Mouse (Mus musculus): ENCODE measurements around the gene Pxn.
"Not testable (repeated sequence)": the region's sequence is repeated elsewhere in the genome, so short reads cannot be mapped to it uniquely, and the experiment has no call there.

Pxn gene

DNA sequence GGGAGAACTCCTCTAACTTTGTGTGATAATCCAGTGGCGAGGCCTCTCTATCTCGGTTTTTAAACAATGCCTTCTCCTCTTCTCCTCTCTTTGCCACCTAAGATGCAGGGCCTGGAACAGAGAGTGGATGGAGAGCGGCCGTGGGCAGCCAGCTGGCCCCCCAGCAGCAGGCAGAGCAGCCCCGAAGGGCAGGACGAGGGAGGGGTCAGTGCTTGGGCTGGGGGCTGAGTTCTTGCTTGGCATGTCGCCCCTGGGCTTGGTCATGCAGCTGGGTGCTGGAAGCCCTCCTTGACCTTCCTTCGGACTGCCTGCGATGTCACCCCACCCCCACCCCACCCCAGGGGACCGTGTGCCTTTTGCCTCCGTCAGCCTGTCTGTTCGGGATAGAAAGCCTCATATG is 44.9 kb downstream of the Pxn start:
- DNase-seq (ENCODE audit: low spot score in 2 of 2): no peak

DNA sequence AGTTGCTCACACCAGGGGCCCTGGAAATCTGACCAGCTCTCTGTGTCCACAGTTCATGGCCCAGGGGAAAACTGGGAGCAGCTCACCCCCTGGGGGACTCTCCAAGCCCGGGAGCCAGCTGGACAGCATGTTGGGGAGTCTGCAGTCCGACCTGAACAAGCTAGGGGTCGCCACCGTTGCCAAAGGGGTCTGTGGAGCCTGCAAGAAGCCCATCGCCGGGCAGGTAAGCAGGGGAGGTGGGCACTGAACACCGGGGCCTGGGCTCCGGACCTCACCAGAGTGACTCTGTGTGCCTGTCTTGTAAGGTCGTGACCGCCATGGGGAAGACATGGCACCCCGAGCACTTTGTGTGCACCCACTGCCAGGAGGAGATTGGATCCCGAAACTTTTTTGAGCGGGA is 45.3 kb downstream of the Pxn start:
- DNase-seq (ENCODE audit: low spot score in 2 of 2): no peak

DNA sequence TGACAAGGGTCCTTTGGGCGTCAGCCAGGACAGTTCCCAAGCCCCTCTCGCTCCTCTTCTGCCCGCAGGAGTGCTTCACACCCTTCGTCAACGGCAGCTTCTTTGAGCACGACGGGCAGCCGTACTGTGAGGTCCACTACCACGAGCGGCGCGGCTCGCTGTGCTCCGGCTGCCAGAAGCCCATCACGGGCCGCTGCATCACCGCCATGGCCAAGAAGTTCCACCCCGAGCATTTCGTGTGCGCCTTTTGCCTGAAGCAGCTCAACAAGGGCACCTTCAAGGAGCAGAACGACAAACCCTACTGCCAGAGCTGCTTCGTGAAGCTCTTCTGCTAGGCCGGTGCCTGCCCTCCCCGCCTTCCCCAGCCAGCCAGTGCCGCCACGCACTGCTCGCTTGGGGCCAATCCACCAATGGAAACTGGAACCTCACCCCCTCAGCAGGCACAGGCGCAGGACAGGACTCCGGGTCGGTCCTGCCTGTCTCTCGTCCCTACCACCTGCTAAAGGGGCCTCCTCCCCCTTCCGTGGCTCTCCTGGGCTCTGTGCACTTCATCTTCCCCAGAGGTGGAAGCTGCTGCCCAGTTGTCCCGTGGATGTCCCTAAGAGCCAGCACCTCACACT is 47.4 kb downstream of the Pxn start:
- DNase-seq (ENCODE audit: low spot score in 2 of 2): no peak

DNA sequence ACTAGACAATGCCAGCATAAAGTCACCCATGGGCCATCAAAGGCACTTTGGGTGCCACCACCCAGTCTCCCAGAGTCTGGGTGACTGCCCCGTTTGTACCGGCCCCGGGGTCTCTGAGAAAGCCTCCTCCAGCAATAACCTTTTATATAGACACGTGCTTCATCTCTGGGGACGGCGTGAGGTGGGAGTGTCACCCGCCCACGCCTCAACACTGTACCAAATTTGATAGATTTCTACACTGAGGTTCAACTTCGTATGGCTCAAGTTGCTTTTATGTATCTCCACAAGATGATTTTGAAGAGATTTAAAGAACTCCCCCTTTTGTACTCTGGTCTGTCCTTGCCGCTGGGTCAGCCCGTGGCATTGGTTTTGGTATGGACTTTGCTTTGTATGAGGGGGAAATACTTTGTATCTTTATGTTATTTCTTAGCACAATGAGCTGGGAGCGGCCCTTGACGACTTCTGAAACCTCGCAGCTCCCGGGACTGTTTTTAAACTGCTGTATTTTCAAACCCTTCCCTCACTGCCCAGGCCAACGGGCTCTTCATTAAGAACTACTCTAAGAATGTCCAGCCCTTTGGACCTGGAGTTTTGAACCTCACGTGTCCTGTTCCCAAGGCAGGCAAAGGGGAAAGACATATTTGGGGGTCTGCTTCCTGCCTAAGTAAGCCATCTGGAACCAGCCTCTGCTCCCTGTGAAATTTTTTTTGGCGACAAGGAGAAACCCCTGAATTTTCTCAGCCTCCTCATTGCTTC is 48.2 kb downstream of the Pxn start:
- DNase-seq (ENCODE audit: low spot score in 2 of 2): no peak

DNA sequence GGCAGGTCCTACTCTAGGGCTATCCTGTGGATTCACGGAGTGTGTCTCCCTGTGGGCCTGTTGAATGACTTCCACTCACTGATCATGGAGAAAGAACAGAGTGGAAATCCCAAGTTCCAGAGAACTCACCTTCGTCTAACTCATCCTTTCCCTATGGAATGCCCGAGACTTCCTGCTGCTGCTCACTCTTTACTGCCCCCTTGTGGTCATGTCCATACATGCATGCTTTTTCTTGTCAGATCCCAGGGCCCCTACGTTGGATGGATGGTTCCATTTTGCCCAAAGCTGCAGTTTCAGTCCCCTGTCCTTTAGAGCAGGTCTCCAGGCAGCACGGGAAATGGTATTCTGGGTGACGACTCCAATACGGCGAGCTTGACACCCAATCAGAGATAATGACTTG is 49.7 kb downstream of the Pxn start:
- peak; percentile 55 to 81 for DNase-seq (ENCODE audit: low spot score in 2 of 2)

DNA sequence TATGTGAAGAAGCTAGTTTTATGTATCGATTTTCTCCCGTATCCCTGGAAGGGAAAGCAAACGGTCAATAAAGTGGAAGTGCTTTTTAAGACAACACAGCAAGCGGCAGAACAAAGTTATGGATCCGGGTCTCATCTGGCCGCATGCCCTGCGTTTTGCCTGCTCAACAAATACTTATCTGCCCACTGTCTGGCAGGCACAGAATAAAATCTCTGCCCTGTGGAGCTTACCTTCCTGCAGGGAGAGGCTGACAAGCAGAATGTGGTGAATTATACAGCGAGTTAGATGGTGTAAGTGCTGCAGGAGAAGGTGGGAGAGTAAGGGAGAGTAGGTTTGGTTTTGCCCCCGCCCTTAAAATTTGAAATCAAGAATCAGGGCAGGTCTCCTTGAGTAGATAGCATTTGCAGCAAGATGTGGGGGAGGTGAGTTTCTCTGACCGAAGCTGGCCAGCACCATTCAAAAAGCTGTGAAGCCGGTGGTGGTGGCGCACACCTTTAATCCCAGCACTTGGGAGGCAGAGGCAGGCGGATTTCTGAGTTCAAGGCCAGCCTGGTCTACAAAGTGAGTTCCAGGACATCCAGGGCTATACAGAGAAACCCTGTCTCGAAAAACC is 51.8 kb downstream of the Pxn start:
- DNase-seq (ENCODE audit: low spot score in 2 of 2): no peak

DNA sequence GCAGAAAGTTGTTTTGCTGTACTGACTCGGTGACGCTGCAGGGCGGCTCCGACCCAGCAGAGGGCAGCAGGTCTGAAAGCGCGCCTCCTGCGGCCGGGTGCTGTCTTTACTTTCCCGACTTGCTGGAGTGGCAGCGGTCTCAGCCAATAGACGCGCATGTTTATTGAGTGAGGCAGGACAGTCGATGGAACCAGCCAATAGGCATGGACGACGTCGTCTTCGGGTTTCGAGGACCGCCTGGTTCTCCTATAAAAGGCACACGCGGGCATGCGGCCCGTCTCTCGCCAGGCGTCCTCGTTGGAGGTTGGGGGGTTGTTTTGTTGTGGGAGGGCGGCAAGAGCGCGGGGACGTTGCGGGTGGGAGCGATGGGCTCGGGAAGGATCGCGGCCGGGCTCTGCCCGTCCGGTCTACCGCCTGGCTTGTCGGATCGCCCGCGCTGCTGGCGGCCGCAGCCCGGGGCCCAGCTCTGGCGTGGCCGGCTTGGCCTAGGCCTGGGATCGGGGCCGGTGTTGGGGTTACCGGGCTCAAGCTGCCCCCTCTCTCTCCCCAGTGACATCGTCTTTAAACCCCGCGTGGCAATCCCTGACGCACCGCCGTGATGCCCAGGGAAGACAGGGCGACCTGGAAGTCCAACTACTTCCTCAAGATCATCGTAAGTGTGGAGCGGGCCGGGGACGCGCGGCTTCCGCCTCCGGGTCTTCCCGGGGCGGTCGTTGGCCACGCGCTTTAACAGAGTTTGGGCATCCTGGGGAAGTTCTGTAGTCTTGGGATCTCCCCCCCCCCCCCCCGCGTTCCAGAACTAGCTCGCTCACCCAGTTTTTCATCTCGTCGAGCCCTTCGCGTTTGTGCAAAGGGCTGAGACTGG is 53.0 kb downstream of the Pxn start, which contains the start of gene Rplp0:
Gene Rplp0 (plus strand): TSS at position 231 of the 865 bp plus-strand sequence.
- DNase-seq (ENCODE audit: low spot score in 2 of 2): peak; percentile 100

DNA sequence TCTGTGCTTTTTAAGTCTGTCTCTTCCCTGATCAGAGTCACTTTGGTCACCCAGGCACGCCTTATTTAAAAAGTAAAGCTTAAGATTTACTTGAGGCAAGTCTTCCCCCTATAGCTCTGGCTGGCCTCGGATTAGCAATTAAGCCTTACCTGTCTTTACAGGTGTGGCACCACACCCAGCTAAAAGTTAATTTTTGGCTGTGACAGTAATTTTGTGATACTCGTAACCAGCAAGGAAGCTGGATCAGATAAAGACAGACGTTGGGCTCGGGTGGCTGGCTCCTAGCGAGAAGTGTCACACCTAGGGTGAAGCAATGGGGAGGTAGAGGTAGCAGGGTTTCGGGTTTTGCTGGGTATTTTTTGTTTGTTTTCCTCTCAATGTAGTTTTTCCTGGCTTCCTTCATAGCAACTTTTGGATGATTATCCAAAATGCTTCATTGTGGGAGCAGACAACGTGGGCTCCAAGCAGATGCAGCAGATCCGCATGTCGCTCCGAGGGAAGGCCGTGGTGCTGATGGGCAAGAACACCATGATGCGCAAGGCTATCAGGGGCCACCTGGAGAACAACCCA is 53.9 kb downstream of the Pxn start:
- DNase-seq (ENCODE audit: low spot score in 2 of 2): no peak

DNA sequence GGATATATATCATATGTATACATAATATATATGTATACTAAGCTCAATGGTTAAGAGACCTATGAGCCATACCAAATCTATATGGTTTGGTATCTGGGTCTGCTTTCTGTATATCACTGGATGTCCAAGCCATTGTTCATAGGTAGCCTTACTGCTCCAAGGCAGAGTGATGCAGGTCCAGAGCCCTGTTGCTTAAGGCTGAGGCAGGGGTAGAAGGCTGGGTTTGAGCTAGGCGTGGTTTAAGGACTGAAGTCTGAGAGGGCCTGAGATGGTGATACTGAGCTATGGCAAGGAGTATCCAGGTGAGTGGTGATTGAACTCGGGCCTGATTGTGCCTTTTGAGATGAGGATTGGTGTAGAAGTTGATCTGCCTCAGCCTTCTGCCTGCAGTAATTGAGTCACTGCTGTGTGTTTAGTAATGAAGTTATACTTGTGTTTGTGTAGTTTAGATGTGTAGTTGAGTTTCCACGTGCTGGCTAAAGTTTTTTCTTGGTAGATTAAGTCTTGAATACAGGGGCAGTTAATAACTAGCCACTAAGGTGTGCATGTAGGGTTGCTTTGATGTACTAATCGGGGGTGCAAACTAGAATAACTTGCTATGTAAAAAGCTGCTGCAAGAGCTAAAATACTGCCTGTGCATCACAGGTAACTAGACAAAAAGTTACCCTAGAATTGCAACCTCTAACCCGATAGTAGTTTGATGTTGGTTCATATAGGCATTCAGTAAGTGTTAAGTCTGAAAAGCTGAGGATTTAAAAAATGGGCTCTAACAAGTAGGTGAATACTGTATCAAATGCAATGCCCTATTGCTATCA is 57.5 kb downstream of the Pxn start:
- no peak for DNase-seq (ENCODE audit: low spot score in 2 of 2)

DNA sequence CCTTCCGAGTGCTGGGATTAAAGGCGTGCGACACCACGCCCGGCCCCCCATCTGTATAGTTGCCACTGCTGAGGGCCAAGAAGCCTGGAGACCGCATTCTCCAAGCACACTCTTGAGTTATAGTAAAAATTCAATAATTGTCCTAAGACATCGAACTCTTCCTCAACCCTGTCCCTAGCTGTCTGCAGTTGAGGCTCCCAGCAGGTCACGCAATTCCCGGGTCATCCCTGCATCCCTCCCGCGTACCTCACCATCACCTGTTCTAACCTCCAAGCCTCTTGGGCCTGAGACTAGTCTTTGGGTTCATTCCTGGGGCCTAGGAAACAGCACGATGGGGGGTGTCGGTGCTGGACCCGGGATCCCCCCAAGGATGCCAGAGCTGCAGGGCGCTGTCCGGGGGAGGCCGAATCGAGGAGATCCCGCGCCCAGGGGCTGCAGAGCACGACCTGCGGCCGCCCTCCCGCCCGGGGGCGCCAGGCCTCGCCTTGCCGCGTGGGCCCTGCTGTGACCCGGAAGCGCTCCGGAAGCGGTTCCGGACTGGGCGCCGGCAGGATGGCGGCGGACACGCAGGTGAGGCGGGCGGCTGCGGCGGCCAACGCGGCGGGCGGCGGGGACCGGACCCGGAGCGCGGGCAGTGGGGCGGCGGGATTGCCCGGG is 58.4 kb downstream of the Pxn start, which contains the start of gene Gcn1l1:
Gene Gcn1l1 (plus strand): TSS at position 518 of the 657 bp plus-strand sequence.
- DNase-seq (ENCODE audit: low spot score in 2 of 2): peak; percentile 71 to 74

DNA sequence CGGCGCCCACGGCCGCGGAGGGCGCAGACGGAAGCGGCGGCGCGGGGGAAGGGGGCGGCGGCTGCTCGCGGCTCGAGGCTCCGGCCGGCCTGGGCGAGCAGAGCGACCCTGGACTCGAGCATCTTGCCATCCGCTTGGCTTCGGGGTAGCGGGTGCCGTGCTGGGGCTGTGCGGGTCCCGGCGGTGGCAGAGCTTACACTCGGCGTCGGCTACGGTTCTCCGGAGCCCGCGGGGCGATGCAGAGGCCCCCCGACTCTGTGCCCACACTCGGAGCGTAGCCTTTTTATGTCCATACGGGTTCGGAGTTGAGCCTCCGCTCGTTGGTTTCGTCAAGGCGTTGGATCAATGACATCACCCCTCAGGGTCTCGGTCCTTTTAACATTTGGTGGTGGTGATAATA is 58.9 kb downstream of the Pxn start:
- no peak for DNase-seq (ENCODE audit: low spot score in 2 of 2)

DNA sequence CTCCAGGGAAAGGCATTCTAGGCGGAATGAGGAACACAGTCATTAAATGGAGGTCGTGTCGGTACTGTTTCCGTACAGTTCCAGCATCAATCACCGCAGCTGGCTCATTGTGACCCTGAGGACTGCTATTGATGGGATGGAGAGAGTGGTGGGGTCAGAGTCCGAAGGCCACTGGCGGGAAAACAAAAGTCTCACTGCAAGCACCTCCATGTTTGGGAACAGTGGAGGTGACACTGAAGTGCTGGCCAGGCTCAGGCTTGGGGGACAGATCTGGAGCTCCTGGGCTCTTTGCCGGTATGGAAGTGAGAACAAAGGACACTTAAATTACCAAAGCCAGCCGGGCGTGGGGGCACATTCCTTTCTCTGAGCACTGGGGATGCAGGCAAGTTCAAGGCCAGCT is 62.2 kb downstream of the Pxn start:
- DNase-seq (ENCODE audit: low spot score in 2 of 2): no peak

DNA sequence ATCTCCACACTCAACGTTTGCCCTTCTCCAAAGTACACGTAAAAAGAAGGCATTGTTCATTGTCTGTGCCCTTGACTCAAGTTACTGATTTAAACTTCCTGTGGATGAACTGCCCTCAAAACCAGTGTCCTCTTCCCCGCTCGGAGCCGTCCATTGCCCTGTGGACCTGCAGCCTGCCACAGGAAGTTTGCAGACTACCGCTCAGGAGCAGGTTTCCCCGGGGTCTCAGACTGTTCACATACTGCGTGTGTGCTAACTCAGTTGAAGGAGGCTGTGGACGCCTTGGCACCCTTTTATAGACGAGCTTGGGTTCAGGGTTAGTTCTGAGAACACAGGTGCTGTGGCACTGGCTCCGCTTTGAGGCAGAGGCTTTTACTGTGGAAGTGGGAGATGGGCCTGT is 62.8 kb downstream of the Pxn start:
- no peak for DNase-seq (ENCODE audit: low spot score in 2 of 2)

DNA sequence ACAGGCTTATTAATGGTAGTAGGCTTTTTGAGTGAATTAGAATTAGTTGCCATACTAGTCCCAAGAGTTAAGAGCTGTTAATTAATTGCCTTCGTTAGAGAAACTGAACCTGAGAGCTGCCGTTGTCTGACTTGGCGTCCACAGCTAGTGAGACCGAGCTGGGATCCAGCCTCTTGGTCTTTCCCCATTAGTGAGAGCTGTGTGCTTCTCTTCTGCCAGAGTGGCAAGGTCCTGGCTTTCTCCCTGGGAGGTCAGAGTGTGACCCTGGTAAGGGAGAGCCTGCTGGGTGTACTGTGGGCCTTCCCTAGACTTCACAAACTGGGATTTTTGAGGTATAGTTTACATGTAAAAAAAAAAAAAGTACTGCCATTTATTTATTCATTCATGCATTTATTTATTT is 63.2 kb downstream of the Pxn start:
- no peak for DNase-seq (ENCODE audit: low spot score in 2 of 2)

DNA sequence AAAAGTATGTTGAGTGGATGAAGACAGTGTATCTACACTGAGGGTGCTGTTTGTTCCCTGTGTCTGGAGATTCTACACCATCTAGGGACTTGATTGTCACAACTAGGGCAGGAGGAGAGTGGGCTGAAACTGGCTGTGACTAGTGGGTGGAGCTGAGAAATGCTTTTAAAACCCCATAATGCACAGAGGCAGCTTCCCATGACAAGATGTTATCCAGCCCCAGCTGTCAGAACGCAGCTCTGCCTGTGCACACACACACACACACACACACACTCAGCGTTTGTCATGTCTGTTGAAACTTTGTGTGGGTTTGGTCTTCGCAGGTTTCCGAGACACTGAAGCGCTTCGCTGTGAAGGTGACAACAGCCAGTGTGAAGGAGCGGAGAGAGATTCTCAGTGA is 64.6 kb downstream of the Pxn start:
- no peak for DNase-seq (ENCODE audit: low spot score in 2 of 2)

DNA sequence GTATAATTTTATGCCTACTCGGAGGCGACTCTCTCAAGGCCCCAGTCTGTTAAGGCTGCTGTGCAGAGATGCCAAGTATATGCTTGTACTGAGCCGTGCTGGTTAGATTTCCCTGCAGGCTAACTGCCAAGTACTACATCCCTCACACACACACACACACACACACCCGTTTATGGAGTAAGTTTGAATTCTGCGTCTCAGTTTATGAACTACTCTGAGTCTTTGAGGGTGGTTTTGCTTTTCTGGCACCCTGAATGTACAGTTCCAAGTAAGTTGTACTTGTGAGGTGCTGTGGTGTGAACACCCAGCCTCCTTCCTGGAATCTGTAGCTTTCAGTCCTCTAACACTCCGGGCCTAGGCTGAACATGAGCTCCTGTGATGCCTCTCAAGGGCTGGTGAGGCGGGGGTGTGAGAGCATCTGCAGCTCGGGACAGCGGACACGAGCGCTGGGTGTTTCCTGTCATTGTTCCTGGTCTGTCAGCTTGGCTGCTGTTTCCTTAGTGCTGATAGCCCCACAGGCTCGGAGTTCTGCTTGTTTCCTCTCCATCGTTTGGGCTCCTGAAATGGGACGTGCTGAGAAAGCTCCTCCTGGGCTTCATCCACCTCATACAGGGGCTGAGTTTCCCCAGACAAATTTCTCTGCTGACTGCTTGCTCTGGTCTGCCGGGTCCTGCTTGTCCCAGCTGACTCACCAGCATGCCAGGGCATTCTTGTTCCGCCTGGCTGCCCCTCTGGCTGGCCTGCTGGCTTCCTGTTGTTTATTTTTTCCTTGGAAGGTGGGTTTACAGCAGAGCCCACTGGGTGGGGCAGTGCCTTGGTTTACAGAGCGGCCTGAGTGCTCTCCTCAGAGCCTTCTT is 66.4 kb downstream of the Pxn start:
- DNase-seq (ENCODE audit: low spot score in 2 of 2): no peak

DNA sequence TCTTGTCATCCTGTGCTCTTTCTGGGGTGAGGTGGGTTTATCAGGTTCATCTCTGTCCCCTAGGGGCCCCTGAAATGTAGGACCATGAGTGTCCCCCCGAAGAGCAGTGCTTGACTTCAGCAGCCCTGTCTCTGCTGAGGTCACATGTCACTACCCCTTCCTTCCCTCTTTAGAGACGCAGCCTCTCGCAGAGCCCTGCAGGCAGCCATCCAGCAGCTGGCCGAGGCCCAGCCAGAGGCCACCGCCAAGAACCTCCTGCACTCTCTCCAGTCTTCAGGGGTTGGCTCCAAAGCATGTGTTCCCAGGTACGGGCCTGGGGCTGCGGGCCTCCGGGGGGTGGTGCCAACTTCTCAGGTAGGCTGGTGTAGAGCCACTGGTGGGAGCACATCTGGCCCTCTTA is 68.5 kb downstream of the Pxn start:
- DNase-seq (ENCODE audit: low spot score in 2 of 2): peak in 1 of 2 experiments; percentile 26

DNA sequence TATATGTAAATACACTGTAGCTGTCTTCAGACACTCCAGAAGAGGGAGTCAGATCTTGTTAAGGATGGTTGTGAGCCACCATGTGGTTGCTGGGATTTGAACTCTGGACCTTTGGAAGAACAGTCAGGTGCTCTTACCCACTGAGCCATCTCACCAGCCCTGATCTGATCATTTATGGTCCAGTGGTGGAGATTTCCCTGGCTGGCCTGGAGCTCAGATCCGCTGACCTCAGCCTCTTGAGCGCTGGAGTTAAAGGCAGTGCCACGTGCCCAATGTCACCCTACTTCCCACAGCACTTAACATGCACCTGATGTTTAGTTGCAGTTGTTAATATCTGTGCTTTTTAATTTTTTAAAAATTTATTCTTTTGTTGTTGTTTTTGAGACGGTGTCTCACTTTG is 71.2 kb downstream of the Pxn start:
- not testable (repeated sequence) for DNase-seq (ENCODE audit: low spot score in 2 of 2)

DNA sequence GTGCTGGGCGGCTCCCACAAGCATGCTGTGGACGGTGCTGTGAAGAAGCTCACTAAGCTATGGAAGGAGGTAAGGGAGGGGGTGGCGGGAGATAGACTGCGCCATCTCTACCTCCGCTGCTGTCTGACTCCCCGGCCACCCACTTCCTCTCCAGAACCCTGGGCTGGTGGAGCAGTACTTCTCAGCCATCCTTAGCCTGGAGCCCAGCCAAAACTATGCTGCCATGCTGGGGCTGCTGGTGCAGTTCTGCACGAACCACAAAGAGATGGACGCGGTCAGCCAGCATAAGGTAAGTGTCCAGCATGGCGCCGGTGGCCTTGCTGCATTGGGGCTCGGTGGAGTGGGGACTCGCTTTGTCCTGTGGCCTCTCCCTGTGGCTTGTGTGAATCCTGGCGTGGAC is 72.4 kb downstream of the Pxn start:
- DNase-seq (ENCODE audit: low spot score in 2 of 2): no peak

Measured in cerebellum, postnatal 4 days (tissue).